Mouse (Mus musculus) megakaryocyte, embryonic 14.5 days (primary cell): ENCODE results near the gene Zfhx3.

Source experiments
- FLI1 ChIP-seq: IDR thresholded peaks from 2 replicates; pipeline ENCODE4 v1.6.1; 2012; ENCODE audit warnings: low read length, inconsistent platforms, mixed read lengths
- GATA1 ChIP-seq: IDR thresholded peaks from 3 replicates; pipeline ENCODE4 v1.6.1; 2012; ENCODE audit warnings: mixed read lengths, low read length, inconsistent platforms, borderline replicate concordance

DNA sequence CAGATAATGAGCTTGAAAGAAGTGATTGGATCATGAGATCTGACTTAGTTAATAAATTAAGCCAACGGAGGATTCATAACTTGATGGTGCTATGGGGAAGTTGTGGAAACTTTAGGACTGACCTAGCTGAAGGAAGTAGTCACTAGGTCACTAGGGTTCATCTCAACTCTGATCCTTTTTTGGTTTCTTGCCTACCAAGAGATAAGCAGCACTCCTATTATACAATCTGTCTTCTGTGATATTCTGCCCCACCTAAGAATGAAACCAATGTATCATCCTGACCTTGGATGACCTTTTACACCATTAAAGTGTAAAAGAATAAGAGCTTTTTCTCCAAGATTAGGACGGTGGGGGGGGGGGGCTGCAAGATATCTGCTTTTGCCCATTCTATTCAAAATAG lies 1042.5 kb downstream of the Zfhx3 start:
- no peak for TF ChIP-seq GATA1
- no peak for TF ChIP-seq FLI1
